Mouse (Mus musculus): ENCODE data around the gene Evpl. TPM values are rescaled to one million over a fixed set of nuclear protein-coding genes. Genes with fewer than 3 reads are reported as not detected.

The Evpl gene
- polyA plus RNA-seq, 1 experiment from 2014 or later, result 0.84 TPM

- Histone ChIP-seq H3K4me2 (no peak overlapping the region), H3K9ac (no peak overlapping the region), H3K9me3 (replicated peaks) (no peaks in the 10 kb centered on the region), H3K27ac (ENCODE audit: poor library complexity, severe bottlenecking) (no peak overlapping the region), H3K4me3 (no peak overlapping the region), H3K4me1 (replicated peaks) (peaks cover 25% of the 10 kb centered on the region), H3K27me3 (replicated peaks) (no peaks in the 10 kb centered on the region), H3K36me3 (peaks cover 99% of the 10 kb centered on the region)
- WGBS, result 85% methylated on average over 22 of the region's 22 CpGs
- ATAC-seq (ENCODE audit: insufficient number of reproducible peaks, low FRiP score), result no peak
Observed at GRCm38 (mm10) chr11:116255090-116255981, 17.5 kb upstream of the Evpl start.

GRCm38 (mm10) chr11:116254627-116255026 lies 16.8 kb upstream of the Evpl start:
- H3K4me1 ChIP-seq (replicated peaks), result peaks cover 25% of the 10 kb centered on the region
- H3K27me3 ChIP-seq (replicated peaks), result no peaks in the 10 kb centered on the region
- WGBS, result 81% methylated on average over 9 of the region's 9 CpGs
- H3K9ac ChIP-seq, result no peak overlapping the region
- no peak overlapping the region for H3K4me2 ChIP-seq
- ATAC-seq (ENCODE audit: insufficient number of reproducible peaks, low FRiP score), result no peak
- H3K4me3 ChIP-seq, result no peak overlapping the region
- no peak overlapping the region for H3K27ac ChIP-seq (ENCODE audit: poor library complexity, severe bottlenecking)
- no peaks in the 10 kb centered on the region for H3K9me3 ChIP-seq (replicated peaks)
- peaks cover 99% of the 10 kb centered on the region for H3K36me3 ChIP-seq

GRCm38 (mm10) chr11:116253076-116253600 lies 15.3 kb upstream of the Evpl start:
- Histone ChIP-seq H3K4me1 (replicated peaks) (peaks cover 25% of the 10 kb centered on the region), H3K27ac (ENCODE audit: poor library complexity, severe bottlenecking) (no peak overlapping the region), H3K4me3 (no peak overlapping the region), H3K36me3 (peaks cover 99% of the 10 kb centered on the region), H3K9me3 (replicated peaks) (no peaks in the 10 kb centered on the region), H3K4me2 (no peak overlapping the region), H3K27me3 (replicated peaks) (no peaks in the 10 kb centered on the region), H3K9ac (no peak overlapping the region)
- 86% methylated on average over 3 of the region's 3 CpGs for WGBS
- no peak for ATAC-seq (ENCODE audit: insufficient number of reproducible peaks, low FRiP score)

- no peak for ATAC-seq (ENCODE audit: insufficient number of reproducible peaks, low FRiP score)
- 63% methylated on average over 8 of the region's 8 CpGs for WGBS
Observed at GRCm38 (mm10) chr11:116250898-116251297, 13.0 kb upstream of the Evpl start.

GRCm38 (mm10) chr11:116247502-116248222 lies 9.8 kb upstream of the Evpl start:
- H3K4me3 ChIP-seq, result no peak overlapping the region
- H3K9me3 ChIP-seq (replicated peaks), result no peaks in the 10 kb centered on the region
- H3K4me2 ChIP-seq, result no peak overlapping the region
- peaks cover 99% of the 10 kb centered on the region for H3K36me3 ChIP-seq
- no peak for ATAC-seq (ENCODE audit: insufficient number of reproducible peaks, low FRiP score)
- no peaks in the 10 kb centered on the region for H3K27me3 ChIP-seq (replicated peaks)
- no peak overlapping the region for H3K27ac ChIP-seq (ENCODE audit: poor library complexity, severe bottlenecking)
- 86% methylated on average over 14 of the region's 14 CpGs for WGBS
- no peak overlapping the region for H3K9ac ChIP-seq
- peaks cover 18% of the 10 kb centered on the region for H3K4me1 ChIP-seq (replicated peaks)

More at GRCm38 (mm10) chr11:116250898-116251297, 13.0 kb upstream of the Evpl start:
- Histone ChIP-seq H3K4me3 (no peak overlapping the region), H3K9me3 (replicated peaks) (no peaks in the 10 kb centered on the region), H3K9ac (no peak overlapping the region), H3K4me2 (no peak overlapping the region), H3K27me3 (replicated peaks) (no peaks in the 10 kb centered on the region), H3K27ac (ENCODE audit: poor library complexity, severe bottlenecking) (peak overlapping the region; percentile 10; the same call in 1 of the 2 replicates), H3K4me1 (replicated peaks) (peaks cover 25% of the 10 kb centered on the region), H3K36me3 (peaks cover 99% of the 10 kb centered on the region)

- H3K9me3 ChIP-seq (replicated peaks), result no peaks in the 10 kb centered on the region
- H3K9ac ChIP-seq, result no peak overlapping the region
- H3K4me1 ChIP-seq (replicated peaks), result 0 out of 2 replicates have a peak, but pooled peaks cover 1% of the 10 kb centered on the region
- H3K4me3 ChIP-seq, result no peak overlapping the region
- WGBS, result 86% methylated on average over 6 of the region's 6 CpGs
- H3K4me2 ChIP-seq, result no peak overlapping the region
- H3K27me3 ChIP-seq (replicated peaks), result no peaks in the 10 kb centered on the region
- H3K27ac ChIP-seq (ENCODE audit: poor library complexity, severe bottlenecking), result no peak overlapping the region
- H3K36me3 ChIP-seq, result peaks cover 78% of the 10 kb centered on the region
- no peak for ATAC-seq (ENCODE audit: insufficient number of reproducible peaks, low FRiP score)
Observed at GRCm38 (mm10) chr11:116245616-116246015, 7.7 kb upstream of the Evpl start.

- H3K27ac ChIP-seq (ENCODE audit: poor library complexity, severe bottlenecking), result no peak overlapping the region
- H3K9me3 ChIP-seq (replicated peaks), result no peaks in the 10 kb centered on the region
- peaks cover 3% of the 10 kb centered on the region for H3K4me1 ChIP-seq (replicated peaks)
- ATAC-seq (ENCODE audit: insufficient number of reproducible peaks, low FRiP score), result no peak
- H3K27me3 ChIP-seq (replicated peaks), result no peaks in the 10 kb centered on the region
- no peak overlapping the region for H3K4me2 ChIP-seq
- WGBS, result 75% methylated on average over 8 of the region's 8 CpGs
- H3K4me3 ChIP-seq, result no peak overlapping the region
- no peak overlapping the region for H3K9ac ChIP-seq
- H3K36me3 ChIP-seq, result peaks cover 68% of the 10 kb centered on the region
Observed at GRCm38 (mm10) chr11:116244580-116244979, 6.7 kb upstream of the Evpl start.

- peaks cover 12% of the 10 kb centered on the region for H3K4me1 ChIP-seq (replicated peaks)
- ATAC-seq (ENCODE audit: insufficient number of reproducible peaks, low FRiP score), result no peak
- WGBS, result 60% methylated on average over 12 of the region's 12 CpGs
- peaks cover 23% of the 10 kb centered on the region for H3K27me3 ChIP-seq (replicated peaks)
- H3K9me3 ChIP-seq (replicated peaks), result no peaks in the 10 kb centered on the region
- H3K27ac ChIP-seq (ENCODE audit: poor library complexity, severe bottlenecking), result no peak overlapping the region
- no peak overlapping the region for H3K4me2 ChIP-seq
- H3K4me3 ChIP-seq, result no peak overlapping the region
- H3K9ac ChIP-seq, result no peak overlapping the region
- H3K36me3 ChIP-seq, result peaks cover 40% of the 10 kb centered on the region
Observed at GRCm38 (mm10) chr11:116241744-116242235, 3.9 kb upstream of the Evpl start.

GRCm38 (mm10) chr11:116239797-116240196 lies 1.9 kb upstream of the Evpl start:
- H3K27me3 ChIP-seq (replicated peaks), result peaks cover 43% of the 10 kb centered on the region
- H3K9ac ChIP-seq, result no peak overlapping the region
- no peak overlapping the region for H3K27ac ChIP-seq (ENCODE audit: poor library complexity, severe bottlenecking)
- peaks cover 12% of the 10 kb centered on the region for H3K4me1 ChIP-seq (replicated peaks)
- 16% methylated on average over 7 of the region's 7 CpGs for WGBS
- H3K36me3 ChIP-seq, result peaks cover 20% of the 10 kb centered on the region
- H3K9me3 ChIP-seq (replicated peaks), result no peaks in the 10 kb centered on the region
- no peak for ATAC-seq (ENCODE audit: insufficient number of reproducible peaks, low FRiP score)
- H3K4me2 ChIP-seq, result no peak overlapping the region
- no peak overlapping the region for H3K4me3 ChIP-seq

- Histone ChIP-seq H3K36me3 (no peaks in the 10 kb centered on the region), H3K9me3 (replicated peaks) (no peaks in the 10 kb centered on the region), H3K4me1 (replicated peaks) (peaks cover 11% of the 10 kb centered on the region), H3K27me3 (replicated peaks) (peaks cover 83% of the 10 kb centered on the region), H3K27ac (ENCODE audit: poor library complexity, severe bottlenecking) (no peak overlapping the region), H3K4me2 (no peak overlapping the region), H3K9ac (no peak overlapping the region), H3K4me3 (no peak overlapping the region)
- WGBS, result 78% methylated on average over 8 of the region's 8 CpGs
- ATAC-seq (ENCODE audit: insufficient number of reproducible peaks, low FRiP score), result no peak
Observed at GRCm38 (mm10) chr11:116234901-116235300, 3.0 kb downstream of the Evpl start.

- H3K36me3 ChIP-seq, result no peaks in the 10 kb centered on the region
- peaks cover 86% of the 10 kb centered on the region for H3K27me3 ChIP-seq (replicated peaks)
- no peak overlapping the region for H3K9ac ChIP-seq
- no peak for ATAC-seq (ENCODE audit: insufficient number of reproducible peaks, low FRiP score)
- H3K4me1 ChIP-seq (replicated peaks), result no peaks in the 10 kb centered on the region
- H3K4me3 ChIP-seq, result no peak overlapping the region
- H3K9me3 ChIP-seq (replicated peaks), result no peaks in the 10 kb centered on the region
- H3K27ac ChIP-seq (ENCODE audit: poor library complexity, severe bottlenecking), result no peak overlapping the region
- peak overlapping the region; percentile 47 for H3K4me2 ChIP-seq
- 20% methylated on average over 17 of the region's 17 CpGs for WGBS
Observed at GRCm38 (mm10) chr11:116232427-116232826, 5.5 kb downstream of the Evpl start.
